Mouse (Mus musculus) Muller cell, postnatal 12 days (primary cell): Measurements from ENCODE around the gene Ltb.

Experiments
- DNase-seq: peaks from one replicate; pipeline ENCODE4 v3.0.0-alpha.2; 2015; ENCODE audit errors: inconsistent ontology term

Ltb gene

GRCm38 (mm10) chr17:35165451-35166155 lies 28.6 kb upstream of the Ltb start:
- no peak for DNase-seq

- no peak for DNase-seq
Observed at GRCm38 (mm10) chr17:35166352-35167035, 27.7 kb upstream of the Ltb start.

GRCm38 (mm10) chr17:35167794-35168193 lies 26.4 kb upstream of the Ltb start:
- no peak for DNase-seq

GRCm38 (mm10) chr17:35168541-35169207 lies 25.6 kb upstream of the Ltb start:
- no peak for DNase-seq

- no peak for DNase-seq
Observed at GRCm38 (mm10) chr17:35172445-35173234, 21.6 kb upstream of the Ltb start.

- no peak for DNase-seq
Observed at GRCm38 (mm10) chr17:35173329-35173728, 20.9 kb upstream of the Ltb start.

GRCm38 (mm10) chr17:35174201-35174977 lies 19.9 kb upstream of the Ltb start:
- no peak for DNase-seq

- no peak for DNase-seq
Observed at GRCm38 (mm10) chr17:35175382-35175781, 18.9 kb upstream of the Ltb start.

- no peak for DNase-seq
Observed at GRCm38 (mm10) chr17:35175968-35176367, 18.3 kb upstream of the Ltb start, which contains the start of gene Aif1. Aif1 (minus strand) TSS chr17:35176068.

- DNase-seq, result peak; percentile 74
Observed at GRCm38 (mm10) chr17:35178528-35178927, 15.7 kb upstream of the Ltb start.

- DNase-seq, result no peak
Observed at GRCm38 (mm10) chr17:35180093-35180492, 14.1 kb upstream of the Ltb start.

GRCm38 (mm10) chr17:35185639-35186611 lies 8.3 kb upstream of the Ltb start:
- peak; percentile 84 for DNase-seq

- peak; percentile 51 for DNase-seq
Observed at GRCm38 (mm10) chr17:35186681-35187080, 7.6 kb upstream of the Ltb start.

GRCm38 (mm10) chr17:35187345-35187744 lies 6.9 kb upstream of the Ltb start:
- no peak for DNase-seq

GRCm38 (mm10) chr17:35187959-35188610 lies 6.2 kb upstream of the Ltb start, which contains the start of gene Lst1:
Lst1 (minus strand) TSS chr17:35188439.
- DNase-seq, result no peak

- DNase-seq, result no peak
Observed at GRCm38 (mm10) chr17:35189186-35189585, 5.1 kb upstream of the Ltb start.

GRCm38 (mm10) chr17:35190096-35190495 lies 4.1 kb upstream of the Ltb start:
- no peak for DNase-seq

- no peak for DNase-seq
Observed at GRCm38 (mm10) chr17:35191723-35192122, 2.5 kb upstream of the Ltb start.

- no peak for DNase-seq
Observed at GRCm38 (mm10) chr17:35192924-35193323, 1.3 kb upstream of the Ltb start.
